Mouse (Mus musculus): ENCODE measurements at regions not wholly inside any gene's neighbourhood (a gene's known extent, or its start where the extent isn't known, plus 50 kb on each side); places are given as distances from the start of the nearest gene placed in this dataset.

- no peaks in the 10 kb centered on the region for H3K4me1 ChIP-seq
- H3K27me3 ChIP-seq: no peaks in the 10 kb centered on the region
- no peak overlapping the region for H3K4me3 ChIP-seq
- H3K9me3 ChIP-seq: no peaks in the 10 kb centered on the region
- no peaks in the 10 kb centered on the region for H3K36me3 ChIP-seq
- ATAC-seq (replicated peaks): no peak
- H3K27ac ChIP-seq (replicated peaks): no peak overlapping the region
- no peak overlapping the region for H3K9ac ChIP-seq (replicated peaks)
- H3K4me2 ChIP-seq (replicated peaks): no peak overlapping the region
- 95% methylated on average over 4 of the region's 4 CpGs for WGBS
Measured at GRCm38 (mm10) chr12:26059090-26059489, 356.0 kb downstream of the Rnf144a start.

GRCm38 (mm10) chr12:26057491-26058054, 357.5 kb downstream of the Rnf144a start:
- Histone ChIP-seq H3K27me3 (no peaks in the 10 kb centered on the region), H3K36me3 (no peaks in the 10 kb centered on the region), H3K4me2 (replicated peaks) (no peak overlapping the region), H3K27ac (replicated peaks) (no peak overlapping the region; the same call in 1 of the 2 replicates), H3K4me3 (no peak overlapping the region), H3K4me1 (no peaks in the 10 kb centered on the region), H3K9ac (replicated peaks) (no peak overlapping the region), H3K9me3 (no peaks in the 10 kb centered on the region)
- ATAC-seq (replicated peaks): no peak
- WGBS: 75% methylated on average over 9 of the region's 9 CpGs

GRCm38 (mm10) chr12:26046991-26047390, 368.1 kb downstream of the Rnf144a start:
- ATAC-seq (replicated peaks): no peak
- H3K36me3 ChIP-seq: no peaks in the 10 kb centered on the region
- no peak overlapping the region for H3K4me3 ChIP-seq

GRCm38 (mm10) chr12:26045321-26045720, 369.7 kb downstream of the Rnf144a start:
- H3K36me3 ChIP-seq: no peaks in the 10 kb centered on the region
- no peak overlapping the region for H3K4me2 ChIP-seq (replicated peaks)
- 93% methylated on average over 1 of the region's 1 CpGs for WGBS
- no peak overlapping the region for H3K27ac ChIP-seq (replicated peaks)
- H3K9me3 ChIP-seq: no peaks in the 10 kb centered on the region
- no peak for ATAC-seq (replicated peaks)
- H3K27me3 ChIP-seq: no peaks in the 10 kb centered on the region
- no peak overlapping the region for H3K4me3 ChIP-seq
- no peaks in the 10 kb centered on the region for H3K4me1 ChIP-seq
- no peak overlapping the region for H3K9ac ChIP-seq (replicated peaks)

More at GRCm38 (mm10) chr12:26046991-26047390, 368.1 kb downstream of the Rnf144a start:
- no peaks in the 10 kb centered on the region for H3K4me1 ChIP-seq
- H3K9me3 ChIP-seq: no peaks in the 10 kb centered on the region
- no peak overlapping the region for H3K9ac ChIP-seq (replicated peaks)
- H3K27ac ChIP-seq (replicated peaks): no peak overlapping the region
- no peaks in the 10 kb centered on the region for H3K27me3 ChIP-seq
- WGBS: 85% methylated on average over 6 of the region's 6 CpGs
- H3K4me2 ChIP-seq (replicated peaks): no peak overlapping the region

- H3K9me3 ChIP-seq: no peaks in the 10 kb centered on the region
- H3K27ac ChIP-seq (replicated peaks): no peak overlapping the region
- H3K36me3 ChIP-seq: no peaks in the 10 kb centered on the region
- no peaks in the 10 kb centered on the region for H3K4me1 ChIP-seq
- no peak overlapping the region for H3K9ac ChIP-seq (replicated peaks)
- no peaks in the 10 kb centered on the region for H3K27me3 ChIP-seq
- no peak overlapping the region for H3K4me2 ChIP-seq (replicated peaks)
- WGBS: 81% methylated on average over 5 of the region's 5 CpGs
- ATAC-seq (replicated peaks): no peak
- H3K4me3 ChIP-seq: no peak overlapping the region
Measured at GRCm38 (mm10) chr12:26012951-26013350, 402.1 kb downstream of the Rnf144a start.

GRCm38 (mm10) chr12:25994063-25994462, 421.0 kb downstream of the Rnf144a start:
- 91% methylated on average over 4 of the region's 4 CpGs for WGBS
- Histone ChIP-seq H3K9ac (replicated peaks) (no peak overlapping the region), H3K27me3 (no peaks in the 10 kb centered on the region), H3K36me3 (no peaks in the 10 kb centered on the region), H3K27ac (replicated peaks) (no peak overlapping the region), H3K4me3 (no peak overlapping the region), H3K4me1 (peaks cover 2% of the 10 kb centered on the region; the same call in 1 of the 2 replicates), H3K9me3 (no peaks in the 10 kb centered on the region), H3K4me2 (replicated peaks) (no peak overlapping the region)
- ATAC-seq (replicated peaks): no peak

- Histone ChIP-seq H3K9ac (replicated peaks) (no peak overlapping the region), H3K36me3 (no peaks in the 10 kb centered on the region), H3K4me3 (no peak overlapping the region), H3K27me3 (no peaks in the 10 kb centered on the region), H3K4me1 (peaks cover 2% of the 10 kb centered on the region; the same call in 1 of the 2 replicates), H3K27ac (replicated peaks) (peak overlapping the region; percentile 12), H3K9me3 (no peaks in the 10 kb centered on the region), H3K4me2 (replicated peaks) (no peak overlapping the region)
- WGBS: 71% methylated on average over 6 of the region's 6 CpGs
- ATAC-seq (replicated peaks): no peak
Measured at GRCm38 (mm10) chr12:25991801-25992525, 423.1 kb downstream of the Rnf144a start.

- ATAC-seq (replicated peaks): no peak
- Histone ChIP-seq H3K4me1 (no peaks in the 10 kb centered on the region), H3K4me3 (no peak overlapping the region), H3K27me3 (no peaks in the 10 kb centered on the region), H3K9me3 (no peaks in the 10 kb centered on the region), H3K27ac (replicated peaks) (no peak overlapping the region), H3K4me2 (replicated peaks) (no peak overlapping the region), H3K36me3 (no peaks in the 10 kb centered on the region), H3K9ac (replicated peaks) (no peak overlapping the region)
- 94% methylated on average over 4 of the region's 4 CpGs for WGBS
Measured at GRCm38 (mm10) chr12:25982545-25982944, 432.5 kb downstream of the Rnf144a start.

- 88% methylated on average over 5 of the region's 5 CpGs for WGBS
- H3K36me3 ChIP-seq: no peaks in the 10 kb centered on the region
- no peaks in the 10 kb centered on the region for H3K9me3 ChIP-seq
- no peak for ATAC-seq (replicated peaks)
- H3K9ac ChIP-seq (replicated peaks): no peak overlapping the region
- H3K27ac ChIP-seq (replicated peaks): no peak overlapping the region
- no peaks in the 10 kb centered on the region for H3K4me1 ChIP-seq
- no peak overlapping the region for H3K4me3 ChIP-seq
- no peak overlapping the region for H3K4me2 ChIP-seq (replicated peaks)
- H3K27me3 ChIP-seq: no peaks in the 10 kb centered on the region
Measured at GRCm38 (mm10) chr12:25978335-25978734, 436.7 kb downstream of the Rnf144a start.

GRCm38 (mm10) chr12:25958584-25958983, 456.5 kb downstream of the Rnf144a start:
- Histone ChIP-seq H3K27me3 (no peaks in the 10 kb centered on the region), H3K9me3 (no peaks in the 10 kb centered on the region), H3K36me3 (no peaks in the 10 kb centered on the region), H3K4me1 (no peaks in the 10 kb centered on the region), H3K9ac (replicated peaks) (no peak overlapping the region), H3K27ac (replicated peaks) (no peak overlapping the region), H3K4me3 (no peak overlapping the region), H3K4me2 (replicated peaks) (no peak overlapping the region)
- no peak for ATAC-seq (replicated peaks)
- 89% methylated on average over 4 of the region's 4 CpGs for WGBS

- ATAC-seq (replicated peaks): no peak
- H3K4me2 ChIP-seq (replicated peaks): no peak overlapping the region
- H3K27ac ChIP-seq (replicated peaks): no peak overlapping the region
- no peaks in the 10 kb centered on the region for H3K27me3 ChIP-seq
- no peak overlapping the region for H3K9ac ChIP-seq (replicated peaks)
- H3K36me3 ChIP-seq: no peaks in the 10 kb centered on the region
- 90% methylated on average over 1 of the region's 1 CpGs for WGBS
- no peak overlapping the region for H3K4me3 ChIP-seq
- H3K9me3 ChIP-seq: no peaks in the 10 kb centered on the region
- no peaks in the 10 kb centered on the region for H3K4me1 ChIP-seq
Measured at GRCm38 (mm10) chr12:25957547-25957946, 457.5 kb downstream of the Rnf144a start.

GRCm38 (mm10) chr12:25947107-25947506, 467.9 kb downstream of the Rnf144a start:
- H3K4me1 ChIP-seq: no peaks in the 10 kb centered on the region
- WGBS: 79% methylated on average over 7 of the region's 7 CpGs

GRCm38 (mm10) chr12:25946121-25946520, 468.9 kb downstream of the Rnf144a start:
- Histone ChIP-seq H3K27ac (replicated peaks) (no peak overlapping the region), H3K9me3 (no peaks in the 10 kb centered on the region), H3K27me3 (no peaks in the 10 kb centered on the region), H3K9ac (replicated peaks) (no peak overlapping the region), H3K36me3 (no peaks in the 10 kb centered on the region), H3K4me3 (no peak overlapping the region), H3K4me2 (replicated peaks) (no peak overlapping the region), H3K4me1 (no peaks in the 10 kb centered on the region)
- ATAC-seq (replicated peaks): no peak
- WGBS: 91% methylated on average over 3 of the region's 3 CpGs

More at GRCm38 (mm10) chr12:25947107-25947506, 467.9 kb downstream of the Rnf144a start:
- H3K4me3 ChIP-seq: no peak overlapping the region
- no peaks in the 10 kb centered on the region for H3K36me3 ChIP-seq
- H3K4me2 ChIP-seq (replicated peaks): no peak overlapping the region
- no peak for ATAC-seq (replicated peaks)
- no peaks in the 10 kb centered on the region for H3K27me3 ChIP-seq
- no peaks in the 10 kb centered on the region for H3K9me3 ChIP-seq
- no peak overlapping the region for H3K9ac ChIP-seq (replicated peaks)
- H3K27ac ChIP-seq (replicated peaks): no peak overlapping the region

All from forebrain, embryonic 15.5 days (tissue).